Mouse (Mus musculus): ENCODE results near the gene Tex19.1.

DNA sequence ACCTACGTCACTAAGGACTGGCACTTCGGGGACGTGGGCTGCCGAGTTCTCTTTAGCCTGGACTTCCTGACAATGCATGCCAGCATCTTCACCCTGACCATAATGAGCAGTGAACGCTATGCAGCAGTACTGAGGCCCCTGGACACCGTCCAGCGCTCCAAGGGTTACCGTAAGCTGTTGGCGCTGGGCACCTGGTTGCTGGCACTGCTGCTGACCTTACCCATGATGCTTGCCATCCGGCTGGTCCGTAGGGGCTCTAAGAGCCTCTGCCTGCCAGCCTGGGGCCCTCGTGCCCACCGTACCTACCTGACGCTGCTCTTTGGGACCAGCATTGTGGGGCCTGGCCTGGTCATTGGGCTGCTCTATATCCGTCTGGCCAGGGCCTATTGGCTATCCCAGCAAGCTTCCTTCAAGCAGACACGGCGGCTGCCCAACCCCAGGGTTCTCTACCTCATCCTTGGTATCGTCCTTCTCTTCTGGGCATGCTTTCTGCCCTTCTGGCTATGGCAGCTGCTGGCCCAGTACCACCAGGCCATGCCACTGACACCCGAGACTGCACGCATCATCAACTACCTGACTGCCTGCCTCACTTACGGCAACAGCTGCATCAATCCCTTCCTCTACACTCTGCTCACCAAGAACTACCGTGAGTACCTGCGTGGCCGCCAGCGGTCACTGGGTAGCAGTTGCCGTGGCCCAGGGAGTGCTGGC is 14.8 kb downstream of the Tex19.1 start:
- TF ChIP-seq GATA1 (IDR thresholded peaks at IDR 0.05; ENCODE audit: low read length) (no peak), TAL1 (IDR thresholded peaks at IDR 0.05; ENCODE audit: low read length) (no peak)

Measured in erythroblast, embryonic 14.5 days (primary cell).